Mouse (Mus musculus): ENCODE results near the gene Gm16867. TPM values are rescaled to one million over a fixed set of nuclear protein-coding genes. Genes with fewer than 3 reads are reported as not detected.
"Not testable (repeated sequence)": the region's sequence is repeated elsewhere in the genome, so short reads cannot be mapped to it uniquely, and the experiment has no call there.

Gm16867 gene
- total RNA-seq (2021) = 1 to 10 TPM; 1.6 to 2.2 TPM

DNA sequence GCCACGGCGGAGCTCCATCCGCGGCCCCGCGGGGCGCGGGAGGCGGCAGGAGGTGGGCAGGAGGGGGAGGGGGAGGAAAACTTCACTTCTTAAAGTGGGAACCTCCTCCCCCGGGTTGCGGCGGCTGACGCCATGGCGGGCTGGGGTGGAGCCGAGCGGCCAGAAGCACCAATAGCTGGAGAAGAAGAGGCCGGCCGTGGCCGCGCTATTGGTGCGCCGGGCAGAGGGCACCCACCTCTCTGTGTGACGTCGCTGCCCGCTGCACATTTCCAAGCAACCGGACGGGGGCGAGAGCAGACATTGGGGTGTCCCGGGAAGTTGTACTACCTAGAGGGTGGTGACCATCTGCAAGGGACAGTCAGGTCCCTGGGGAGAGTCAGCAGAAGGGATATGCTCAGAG lies at the start of gene Gm16867:
Gm16867 (minus strand) TSS at position 189 of the 400 bp plus-strand sequence.
- DNase-seq; intact Hi-C loops (cut with DNase I): not testable (repeated sequence)

GRCm38 (mm10) chr14:69547310-69547709 lies 44.1 kb upstream of the Gm16867 start:
- intact Hi-C loops (cut with DNase I); DNase-seq: not testable (repeated sequence)

DNA sequence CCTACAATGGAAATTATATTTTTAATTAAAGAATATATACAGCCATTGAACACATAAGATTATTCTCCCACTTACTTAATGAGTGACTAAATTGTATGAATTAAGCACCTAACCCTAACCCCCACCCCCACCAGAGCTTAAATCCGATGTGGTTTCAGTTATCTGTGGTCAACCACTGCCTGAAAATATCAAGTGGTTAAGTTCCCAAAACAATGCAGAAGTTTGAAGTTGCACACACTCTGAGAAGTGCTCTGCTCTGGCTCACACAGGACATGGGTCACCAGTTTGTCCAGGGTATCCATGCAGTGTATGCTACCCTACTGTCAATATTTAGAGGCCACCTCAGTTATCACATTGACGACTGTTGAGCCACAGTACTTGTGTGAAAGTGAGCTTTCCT lies 41.9 kb upstream of the Gm16867 start:
- DNase-seq; intact Hi-C loops (cut with DNase I): not testable (repeated sequence)

DNA sequence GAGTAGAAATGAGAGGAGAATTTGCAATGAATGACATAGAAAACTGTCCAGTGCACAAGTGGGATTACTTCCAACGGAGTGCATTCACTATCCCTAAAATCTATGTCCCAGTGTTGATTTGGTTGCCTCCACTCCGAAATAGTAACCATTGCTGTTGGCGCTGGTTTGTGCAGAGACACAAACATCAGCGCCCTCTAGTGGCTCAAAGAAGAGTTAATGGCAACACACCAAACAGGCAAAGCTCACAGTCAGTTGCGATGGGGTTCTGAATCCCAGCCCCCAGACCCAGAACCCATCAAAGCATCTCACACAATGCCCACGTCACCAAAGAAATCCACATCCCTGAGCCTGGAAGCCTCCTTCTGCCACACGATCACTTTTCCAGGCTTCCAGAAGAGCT lies 40.9 kb upstream of the Gm16867 start:
- not testable (repeated sequence) for DNase-seq

GRCm38 (mm10) chr14:69542695-69543094 lies 39.5 kb upstream of the Gm16867 start:
- DNase-seq; intact Hi-C loops (cut with DNase I): not testable (repeated sequence)

More for the DNA sequence above, 40.9 kb upstream of the Gm16867 start:
- intact Hi-C loops (cut with DNase I) = not testable (repeated sequence)

GRCm38 (mm10) chr14:69540113-69540512 lies 37.0 kb upstream of the Gm16867 start:
- DNase-seq; intact Hi-C loops (cut with DNase I): not testable (repeated sequence)

DNA sequence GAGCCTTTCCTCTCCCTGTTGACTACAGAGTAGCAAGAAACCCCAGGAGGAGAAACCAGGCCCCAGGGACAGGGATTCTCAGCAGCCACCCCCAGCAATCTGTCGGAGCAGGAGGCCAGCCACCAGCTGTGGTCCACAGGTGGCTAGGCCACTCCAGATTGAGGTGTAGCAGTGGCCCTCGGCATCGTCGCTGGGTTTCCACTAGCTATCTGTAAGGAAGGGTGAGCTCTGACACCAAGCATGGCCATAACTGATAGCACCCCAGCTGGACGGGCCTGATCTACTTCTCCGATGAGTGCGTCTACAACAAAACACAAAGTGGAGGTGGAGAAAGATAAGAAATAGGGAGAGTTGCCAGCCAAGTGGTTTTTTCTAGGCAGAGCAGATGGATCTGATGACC lies 33.4 kb upstream of the Gm16867 start:
- DNase-seq; intact Hi-C loops (cut with DNase I): not testable (repeated sequence)

- DNase-seq; intact Hi-C loops (cut with DNase I): not testable (repeated sequence)
Observed at GRCm38 (mm10) chr14:69526202-69526601, 23.0 kb upstream of the Gm16867 start.

DNA sequence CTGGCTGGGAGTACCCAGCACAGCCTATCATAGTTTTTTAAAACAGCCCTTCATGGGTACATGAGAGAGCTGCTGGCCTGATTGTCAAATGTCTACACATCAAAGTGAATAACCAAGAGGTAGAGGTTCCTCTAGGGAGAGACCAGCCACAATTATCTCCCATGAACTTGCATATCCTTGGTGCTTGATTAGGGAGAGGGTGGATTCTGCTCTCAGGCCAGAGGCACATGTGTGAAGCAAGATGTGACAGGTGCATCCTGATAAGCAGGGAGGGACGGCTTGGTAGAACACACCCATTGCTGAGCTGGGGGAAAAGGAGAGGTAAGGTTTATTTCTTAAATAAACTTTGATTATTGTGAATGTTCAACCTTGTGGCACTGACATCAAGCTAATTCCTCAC lies 19.8 kb upstream of the Gm16867 start:
- DNase-seq = not testable (repeated sequence)

DNA sequence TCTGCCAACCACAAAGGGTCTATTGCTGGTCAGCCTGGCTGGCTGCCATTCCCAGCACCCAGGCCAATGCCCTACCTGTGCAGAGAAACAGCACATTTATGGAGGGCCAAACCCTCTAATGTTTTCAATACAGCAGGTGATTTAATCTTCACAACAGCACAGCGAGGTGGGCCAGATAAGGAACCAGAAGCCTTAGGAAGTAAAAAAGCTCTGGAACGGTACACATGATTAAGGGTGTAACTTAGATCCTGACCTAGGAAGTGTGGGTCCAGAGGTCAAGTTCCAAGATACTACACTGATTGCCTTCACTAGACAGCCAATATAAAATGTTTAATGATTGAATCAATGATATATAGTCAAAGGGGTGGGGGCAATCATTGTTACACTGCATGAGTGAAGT lies 17.6 kb upstream of the Gm16867 start:
- DNase-seq; intact Hi-C loops (cut with DNase I): not testable (repeated sequence)

More for the DNA sequence above, 19.8 kb upstream of the Gm16867 start:
- intact Hi-C loops (cut with DNase I) = not testable (repeated sequence)

GRCm38 (mm10) chr14:69512449-69512848 lies 9.3 kb upstream of the Gm16867 start, which contains the start of gene Gm27179:
TSS of gene Gm27179 (minus strand) at chr14:69512549.
- intact Hi-C loops (cut with DNase I); DNase-seq: not testable (repeated sequence)

DNA sequence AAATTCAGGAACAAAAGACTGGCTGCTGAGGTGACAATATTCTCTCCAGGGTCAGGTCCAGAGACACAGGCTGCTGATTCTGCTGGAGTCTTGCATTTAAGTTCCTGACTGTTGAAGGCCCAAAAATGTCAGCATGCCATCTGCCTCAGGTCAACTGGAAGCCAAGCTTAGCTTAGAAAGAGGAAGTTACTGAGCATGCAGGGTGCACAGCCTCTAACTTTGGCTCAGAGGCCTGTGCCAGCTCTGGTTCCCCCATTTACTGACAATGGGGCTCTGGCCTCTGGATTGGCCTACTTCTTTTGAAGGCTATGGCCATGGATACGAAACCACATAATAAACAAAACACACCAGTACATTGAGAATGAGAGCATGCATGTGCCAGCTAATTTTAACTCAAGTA lies 3.8 kb upstream of the Gm16867 start:
- DNase-seq; intact Hi-C loops (cut with DNase I): not testable (repeated sequence)

GRCm38 (mm10) chr14:69502440-69503150 lies 567 bp downstream of the Gm16867 start:
- intact Hi-C loops (cut with DNase I); DNase-seq: not testable (repeated sequence)

DNA sequence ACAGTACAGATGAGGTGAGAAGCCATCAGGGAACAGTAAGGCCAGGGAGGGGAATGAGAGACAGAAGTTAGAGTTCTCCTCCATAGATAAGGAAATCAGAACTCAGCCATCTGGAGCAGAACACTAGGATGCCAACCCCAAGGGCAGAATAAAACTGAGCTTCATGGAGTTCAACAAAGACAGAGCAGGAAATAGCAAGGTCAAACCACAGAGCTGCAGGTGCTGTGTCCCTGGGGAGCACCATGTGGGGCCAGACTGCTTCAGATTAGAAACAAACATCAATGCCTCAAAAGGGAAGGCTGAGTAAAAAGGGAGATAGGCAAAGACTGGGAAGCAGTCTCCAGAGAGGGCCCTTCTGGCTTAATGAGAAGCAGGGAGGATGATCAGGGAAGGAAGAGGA lies 6.9 kb downstream of the Gm16867 start:
- DNase-seq; intact Hi-C loops (cut with DNase I): not testable (repeated sequence)

GRCm38 (mm10) chr14:69494946-69495345 lies 8.2 kb downstream of the Gm16867 start:
- DNase-seq; intact Hi-C loops (cut with DNase I): not testable (repeated sequence)

DNA sequence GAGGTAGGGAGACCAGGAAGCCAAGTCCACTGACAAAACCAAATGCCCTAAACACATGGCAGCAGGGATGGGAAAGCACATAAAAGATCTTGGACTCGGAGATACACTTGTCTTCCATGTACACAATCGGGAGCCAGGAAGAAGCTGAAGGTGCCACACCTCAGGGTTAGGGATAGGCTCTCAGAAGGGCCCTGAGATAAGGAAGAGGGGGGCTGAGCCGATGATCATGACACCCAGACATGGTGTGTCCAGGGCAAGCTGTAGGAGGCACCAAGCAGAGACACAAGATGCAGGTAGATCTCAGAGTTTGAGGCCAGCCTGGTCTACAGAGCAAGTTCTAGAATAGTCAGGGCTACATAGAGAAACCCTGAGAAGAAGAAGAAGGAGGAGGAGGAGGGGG lies 8.6 kb downstream of the Gm16867 start:
- intact Hi-C loops (cut with DNase I); DNase-seq: not testable (repeated sequence)

DNA sequence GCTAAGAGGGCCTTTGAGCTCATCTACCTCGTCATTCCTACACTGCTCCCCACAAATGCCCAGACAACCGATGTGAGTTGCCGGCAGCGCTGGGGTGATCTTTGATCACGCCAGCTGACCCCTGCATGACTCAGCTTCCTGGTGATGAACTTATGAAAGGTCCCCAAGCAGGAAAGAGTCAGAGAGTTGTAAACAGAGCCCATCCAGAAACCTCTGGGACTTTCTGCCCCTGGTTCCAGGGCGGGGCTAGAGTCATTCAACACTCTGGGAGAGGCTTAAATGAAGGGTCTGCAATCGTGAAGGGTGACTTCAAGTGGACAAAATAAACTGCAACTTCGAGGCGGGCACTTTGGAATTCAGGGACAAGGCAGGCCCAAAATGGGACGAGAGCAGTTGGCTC lies 15.2 kb downstream of the Gm16867 start:
- intact Hi-C loops (cut with DNase I); DNase-seq: not testable (repeated sequence)

GRCm38 (mm10) chr14:69485466-69486135 lies 17.6 kb downstream of the Gm16867 start:
- DNase-seq; intact Hi-C loops (cut with DNase I): not testable (repeated sequence)

GRCm38 (mm10) chr14:69473941-69474646 lies 29.1 kb downstream of the Gm16867 start:
- DNase-seq; intact Hi-C loops (cut with DNase I): not testable (repeated sequence)

GRCm38 (mm10) chr14:69473322-69473721 lies 29.8 kb downstream of the Gm16867 start:
- intact Hi-C loops (cut with DNase I); DNase-seq: not testable (repeated sequence)
